Mouse (Mus musculus) heart, postnatal 0 days (tissue): ENCODE measurements at regions not wholly inside any gene's neighbourhood (a gene's known extent, or its start where the extent isn't known, plus 50 kb on each side); places are given as distances from the start of the nearest gene placed in this dataset.

Source experiments
- ATAC-seq: fragments of 200-750 bp; cut with Nextera tagmentation; 2 replicates; pipeline ENCODE4 v1.8.0; 2017; ENCODE audit warnings: low read depth, moderate number of reproducible peaks, moderate library complexity; ENCODE audit not compliant: insufficient read depth
- DNase-seq: peaks from one replicate; pipeline ENCODE4 v3.0.0-alpha.2; 2016; ENCODE audit warnings: low spot score
- H3K27ac ChIP-seq: fragments of 300-500 bp; sonication (generic); 2 replicates; pipeline ENCODE4 v1.5.1; 2014; ENCODE audit warnings: low read depth, mild to moderate bottlenecking
- H3K27me3 ChIP-seq: fragments of 300-500 bp; sonication (generic); 2 replicates; pipeline ENCODE4 v1.6.1; 2014; ENCODE audit warnings: low read length, mixed read lengths; ENCODE audit not compliant: control insufficient read depth, insufficient read depth
- H3K36me3 ChIP-seq: fragments of 300-500 bp; sonication (generic); replicated peaks from 2 replicates; pipeline ENCODE4 v1.6.1; 2014; ENCODE audit warnings: low read length, mixed read lengths; ENCODE audit not compliant: control insufficient read depth, insufficient read depth
- H3K4me1 ChIP-seq: fragments of 300-500 bp; sonication (generic); 2 replicates; pipeline ENCODE4 v1.6.1; 2014; ENCODE audit warnings: antibody characterized with exemption; ENCODE audit not compliant: control insufficient read depth, insufficient read depth
- H3K4me2 ChIP-seq: fragments of 300-500 bp; sonication (generic); 2 replicates; pipeline ENCODE4 v1.6.1; 2014; ENCODE audit warnings: low read depth, mild to moderate bottlenecking, low read length, moderate library complexity
- H3K4me3 ChIP-seq: fragments of 300-500 bp; sonication (generic); 2 replicates; pipeline ENCODE4 v1.5.1; 2014; ENCODE audit warnings: low read depth, low read length
- H3K9ac ChIP-seq: fragments of 300-500 bp; sonication (generic); replicated peaks from 2 replicates; pipeline ENCODE4 v1.6.1; 2014; ENCODE audit warnings: low read depth, low read length, mixed read lengths
- H3K9me3 ChIP-seq: fragments of 300-500 bp; sonication (generic); replicated peaks from 2 replicates; pipeline ENCODE4 v1.6.1; 2016; ENCODE audit warnings: low read length; ENCODE audit not compliant: control insufficient read depth
- CTCF ChIP-seq: IDR thresholded peaks from 2 replicates; pipeline ENCODE4 v1.5.1; 2016; ENCODE audit warnings: antibody characterized with exemption, control low read depth, low read depth
- EP300 ChIP-seq: IDR thresholded peaks from 2 replicates; pipeline ENCODE4 v1.6.1; 2016; ENCODE audit warnings: antibody characterized with exemption, low read depth
- WGBS: fragments of 180-500 bp; shearing (Covaris S2); extraction: QIAGEN DNeasy Blood & Tissue Kit; methylation state at CpG from one replicate; pipeline ENCODE4 v1.1.7; 2014; 5-methylcytosine and 5-hydroxymethylcytosine counted together

DNA sequence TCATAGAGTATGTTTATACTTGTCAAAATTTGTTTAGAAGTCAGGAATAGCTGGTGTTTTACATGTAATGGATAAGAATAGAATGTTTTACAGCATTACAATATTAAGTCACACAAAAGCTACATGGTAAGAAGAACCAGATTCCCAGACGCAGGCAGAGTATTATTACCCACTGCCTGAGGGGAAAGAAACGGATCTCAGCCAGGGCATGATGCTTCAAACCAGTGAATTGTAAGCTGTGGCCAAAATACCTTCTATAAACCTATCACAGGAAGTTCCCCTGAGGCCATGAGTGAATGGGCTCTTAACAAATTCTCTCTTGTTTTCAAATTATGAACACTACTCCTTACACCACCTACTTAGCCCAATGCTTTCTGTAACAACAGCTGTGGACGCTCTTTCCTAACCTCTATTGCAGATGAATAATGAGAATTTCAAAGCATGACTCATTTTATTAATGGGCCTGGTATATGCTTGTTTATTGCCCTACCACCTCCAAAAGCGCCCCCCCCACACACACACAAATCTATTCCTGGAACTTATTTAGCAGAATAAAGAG, 932.0 kb downstream of the Jrkl start:
- WGBS, result 68% methylated on average over 4 of the region's 4 CpGs
- TF ChIP-seq CTCF (no peak), EP300 (no peak)
- H3K27me3 ChIP-seq, result no peaks in the 10 kb centered on the region
- ATAC-seq, result no peak
- H3K9me3 ChIP-seq, result no peaks in the 10 kb centered on the region
- H3K36me3 ChIP-seq, result no peaks in the 10 kb centered on the region
- H3K4me3 ChIP-seq, result no peak overlapping the region
- no peak overlapping the region for H3K4me2 ChIP-seq
- no peaks in the 10 kb centered on the region for H3K4me1 ChIP-seq
- H3K9ac ChIP-seq, result no peak overlapping the region
- no peak overlapping the region for H3K27ac ChIP-seq
- DNase-seq, result no peak

DNA sequence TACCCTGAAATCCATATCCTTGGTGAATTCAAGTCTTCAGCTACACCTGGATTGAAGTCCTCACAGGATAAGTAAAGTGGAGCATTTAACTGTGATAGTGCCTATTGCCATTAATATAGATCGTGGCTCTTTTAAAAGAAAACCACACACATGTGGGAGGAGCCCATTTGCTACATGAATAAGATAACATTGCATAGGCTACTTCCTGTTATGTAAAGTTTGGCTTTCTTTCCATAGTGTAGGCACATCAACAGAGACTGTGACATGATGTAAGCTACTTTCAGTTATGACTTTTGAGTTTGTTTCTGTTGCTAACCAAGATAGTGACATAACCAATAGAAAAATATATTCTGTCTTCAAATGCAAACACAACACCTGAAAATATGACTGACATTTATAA, 932.6 kb downstream of the Jrkl start:
- no peak overlapping the region for H3K4me2 ChIP-seq
- DNase-seq (no peak), ATAC-seq (no peak)
- no peak for TF ChIP-seq CTCF
- no peak for TF ChIP-seq EP300
- no peak overlapping the region for H3K9ac ChIP-seq
- WGBS, result 47% methylated on average over 1 of the region's 1 CpGs
- no peaks in the 10 kb centered on the region for H3K4me1 ChIP-seq
- H3K4me3 ChIP-seq, result no peak overlapping the region
- no peaks in the 10 kb centered on the region for H3K9me3 ChIP-seq
- H3K36me3 ChIP-seq, result no peaks in the 10 kb centered on the region
- no peaks in the 10 kb centered on the region for H3K27me3 ChIP-seq
- H3K27ac ChIP-seq, result no peak overlapping the region
